Mouse (Mus musculus) myocyte (in vitro differentiated cells): ENCODE results near the gene Pdia6. TPM values are rescaled to one million over a fixed set of nuclear protein-coding genes. Genes with fewer than 3 reads are reported as not detected.

ENCODE experiments used
- H3K27me3 ChIP-seq: one replicate; pipeline ENCODE4 v1.6.1; 2011; ENCODE audit not compliant: control insufficient read depth, insufficient read depth, insufficient read length
- H3K36me3 ChIP-seq: one replicate; pipeline ENCODE4 v1.6.1; 2011; ENCODE audit not compliant: control insufficient read depth, insufficient read depth
- H3K4me2 ChIP-seq: one replicate; pipeline ENCODE4 v1.6.1; 2011; ENCODE audit warnings: low read depth, control low read depth
- H3K4me3 ChIP-seq: one replicate; pipeline ENCODE4 v1.5.1; 2011; ENCODE audit warnings: mild to moderate bottlenecking, control low read depth, moderate library complexity
- H3K79me2 ChIP-seq: one replicate; pipeline ENCODE4 v1.6.1; 2011; ENCODE audit not compliant: control insufficient read depth, insufficient read depth
- H3ac ChIP-seq: one replicate; pipeline ENCODE4 v1.6.1; 2011; ENCODE audit not compliant: control insufficient read depth, insufficient read length
- CEBPB ChIP-seq: IDR thresholded peaks from 2 replicates; pipeline ENCODE4 v1.6.1; 2011; ENCODE audit warnings: mild to moderate bottlenecking, moderate library complexity; ENCODE audit not compliant: poor library complexity, insufficient read depth, severe bottlenecking
- E2F4 ChIP-seq: IDR thresholded peaks from one replicate; pipeline ENCODE4 v1.6.1; 2011; ENCODE audit warnings: mild to moderate bottlenecking, control low read depth, moderate library complexity; ENCODE audit not compliant: insufficient read depth
- MAX ChIP-seq: IDR thresholded peaks from one replicate; pipeline ENCODE4 v1.6.1; 2011; ENCODE audit warnings: low read depth, mild to moderate bottlenecking, control low read depth
- MYOD1 ChIP-seq, 3 experiments: IDR thresholded peaks; one replicate each; pipeline ENCODE4 v1.6.1; 2011; ENCODE audit warnings: control low read depth in 2 of 3, low read depth in 2 of 3, mild to moderate bottlenecking in 2 of 3, moderate library complexity in 1 of 3; ENCODE audit not compliant: insufficient read length in 2 of 3, control insufficient read depth in 1 of 3
- MYOG ChIP-seq, 3 experiments: IDR thresholded peaks; one replicate each; pipeline ENCODE4 v1.6.1; 2011; ENCODE audit warnings: control low read depth in 2 of 3, low read depth in 2 of 3, mild to moderate bottlenecking in 2 of 3; ENCODE audit not compliant: insufficient read length in 2 of 3, control insufficient read depth in 1 of 3, insufficient read depth in 1 of 3
- POLR2A ChIP-seq: IDR thresholded peaks from one replicate; pipeline ENCODE4 v1.6.1; 2011; ENCODE audit warnings: low read depth, mild to moderate bottlenecking, control low read depth, moderate library complexity; ENCODE audit not compliant: insufficient read length
- POLR2AphosphoS2 ChIP-seq: IDR thresholded peaks from one replicate; pipeline ENCODE4 v1.6.1; 2011; ENCODE audit warnings: low read depth, control low read depth; ENCODE audit not compliant: insufficient read length
- REST ChIP-seq: IDR thresholded peaks from one replicate; pipeline ENCODE4 v1.6.1; 2011; ENCODE audit warnings: mild to moderate bottlenecking, control low read depth, moderate library complexity; ENCODE audit not compliant: insufficient read depth, insufficient read length
- SRF ChIP-seq: IDR thresholded peaks from one replicate; pipeline ENCODE4 v1.6.1; 2011; ENCODE audit warnings: low read depth; ENCODE audit not compliant: control insufficient read depth, insufficient read length
- TCF12 ChIP-seq: IDR thresholded peaks from one replicate; pipeline ENCODE4 v1.6.1; 2011; ENCODE audit warnings: mild to moderate bottlenecking, control low read depth; ENCODE audit not compliant: poor library complexity, insufficient read depth, severe bottlenecking
- TCF3 ChIP-seq: IDR thresholded peaks from one replicate; pipeline ENCODE4 v1.6.1; 2011; ENCODE audit warnings: low read depth, control low read depth; ENCODE audit not compliant: insufficient read length
- USF1 ChIP-seq: IDR thresholded peaks from one replicate; pipeline ENCODE4 v1.6.1; 2011; ENCODE audit warnings: low read depth, mild to moderate bottlenecking, control low read depth, moderate library complexity
- polyA plus RNA-seq: library from polyadenylated mRNA; unstranded; fragments of >200 nt; fragmentation: generic; extraction: Trizol; gene quantifications from one replicate; pipeline ENCODE4 v1.2.1, GENCODE M21; 2012; ENCODE audit warnings: missing spikeins

The Pdia6 gene
- polyA plus RNA-seq, 1 experiment: 135 TPM

DNA sequence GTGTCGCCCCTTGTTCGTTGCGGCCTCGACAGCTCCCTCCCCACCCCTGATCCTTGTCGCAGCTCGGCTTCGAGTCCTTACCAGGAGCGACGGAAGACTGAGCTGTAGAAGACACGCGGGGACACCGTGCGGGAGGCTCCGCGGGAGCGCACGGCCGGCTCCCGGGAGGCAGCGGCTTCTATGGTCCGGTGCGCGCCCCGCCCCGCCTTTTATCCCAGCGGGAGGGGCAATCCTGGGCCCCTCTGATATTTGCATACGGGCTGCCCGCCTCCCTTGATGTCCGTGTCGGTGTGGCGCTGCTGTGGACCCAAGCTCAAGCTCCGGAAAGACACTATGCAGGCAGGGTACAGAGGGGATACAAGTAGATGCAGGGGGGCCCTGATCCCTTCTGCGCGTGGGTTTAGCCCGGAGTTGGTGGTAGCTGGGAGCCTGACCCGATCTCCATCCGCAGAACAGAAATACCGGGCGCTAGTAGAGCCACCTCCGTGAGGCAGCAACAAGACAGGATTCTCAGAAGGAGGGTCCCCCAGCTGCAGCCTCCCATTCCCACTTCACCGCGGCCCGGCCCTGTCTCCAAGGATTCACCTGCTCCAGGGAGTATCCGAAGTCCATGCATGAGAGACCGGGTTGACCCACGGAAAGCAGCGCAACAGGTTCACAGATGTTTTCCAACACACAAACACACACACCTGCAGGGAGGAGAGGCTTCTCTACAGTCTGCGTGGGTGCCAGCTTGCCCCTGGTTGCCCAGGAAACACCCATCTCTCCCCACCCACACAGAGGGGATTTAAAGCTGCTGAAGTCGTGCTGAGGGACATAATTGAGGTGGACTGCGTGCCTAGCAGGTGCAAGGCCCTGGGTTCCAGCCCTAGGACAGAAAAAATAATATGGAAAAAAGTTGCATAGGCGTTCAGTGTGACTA lies 58.5 kb downstream of the Pdia6 start:
- Histone ChIP-seq H3K4me3 (no peak overlapping the region), H3K4me2 (peak overlapping the region; percentile 64), H3K27me3 (peaks cover 26% of the 10 kb centered on the region), H3K36me3 (no peaks in the 10 kb centered on the region), H3K79me2 (no peaks in the 10 kb centered on the region), H3ac (no peak overlapping the region)
- TF ChIP-seq MAX (no peak), POLR2A (peak; percentile 29)

DNA sequence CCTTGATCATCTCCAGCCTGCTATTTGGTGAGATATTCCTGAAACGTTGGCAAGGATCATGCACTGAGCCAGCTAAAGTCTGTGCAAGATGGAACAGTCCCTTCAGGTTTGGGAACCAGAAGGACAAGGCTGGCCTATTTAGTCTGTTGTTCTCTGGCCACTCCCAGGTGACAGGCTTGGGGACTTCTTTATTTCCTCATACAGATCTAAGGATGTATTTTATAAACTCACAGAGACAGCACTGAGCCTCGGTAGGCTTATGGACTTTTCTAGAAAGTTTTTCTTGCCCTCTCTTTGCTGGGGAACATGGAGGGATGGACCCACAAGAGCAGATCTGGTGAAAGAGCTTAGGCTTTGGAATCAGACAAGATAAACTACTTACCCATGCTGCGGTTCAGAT lies 62.9 kb downstream of the Pdia6 start, which contains the start of gene Atp6v1c2:
Atp6v1c2 (minus strand) TSS at position 101 of the 400 bp plus-strand sequence.
- H3ac ChIP-seq: no peak within 1 kb of the TSS
- H3K36me3 ChIP-seq: no peaks in the 10 kb centered on the region
- TF ChIP-seq TCF12 (no peak), SRF (no peak), E2F4 (no peak), USF1 (no peak), MYOG (IDR thresholded peaks at IDR 0.05; ENCODE audit: control insufficient read depth in 1 of 3, insufficient read depth in 1 of 3, insufficient read length in 2 of 3, low read depth in 2 of 3) (no peak), REST (no peak), TCF3 (no peak), MYOD1 (IDR thresholded peaks at IDR 0.05; ENCODE audit: control insufficient read depth in 1 of 3, insufficient read length in 2 of 3, low read depth in 2 of 3) (no peak), POLR2A (no peak), POLR2AphosphoS2 (no peak), MAX (no peak), CEBPB (no peak)
- H3K79me2 ChIP-seq: no peaks in the 10 kb centered on the region
- H3K4me2 ChIP-seq: no peak within 1 kb of the TSS
- no peak within 1 kb of the TSS for H3K4me3 ChIP-seq
- H3K27me3 ChIP-seq: peaks cover 13% of the 10 kb centered on the region

DNA sequence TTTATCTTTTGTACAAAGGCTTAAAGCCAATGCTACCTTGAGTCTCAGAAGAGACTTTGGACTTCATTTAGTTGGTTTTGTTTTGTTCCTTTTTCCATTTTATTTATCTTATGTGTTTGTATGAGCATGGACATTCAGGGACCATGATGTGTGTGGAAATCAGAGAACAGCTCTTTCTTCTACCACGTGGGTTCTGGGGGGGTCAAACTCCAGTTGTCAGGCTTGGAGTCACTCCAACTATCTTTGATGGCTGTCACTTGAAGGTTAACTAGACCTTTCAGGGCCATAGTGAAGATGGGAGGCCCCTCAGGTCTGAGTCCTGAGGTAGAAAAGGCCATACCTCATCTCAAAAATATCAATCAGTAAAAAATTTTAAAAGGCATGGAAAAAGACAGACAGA lies 67.1 kb downstream of the Pdia6 start:
- no peaks in the 10 kb centered on the region for H3K36me3 ChIP-seq
- no peaks in the 10 kb centered on the region for H3K79me2 ChIP-seq
- H3ac ChIP-seq: no peak overlapping the region
- TF ChIP-seq MYOD1 (IDR thresholded peaks at IDR 0.05; ENCODE audit: control insufficient read depth in 1 of 3, insufficient read length in 2 of 3, low read depth in 2 of 3): no peak
- TF ChIP-seq CEBPB: no peak
- no peak for TF ChIP-seq E2F4
- no peak for TF ChIP-seq USF1
- no peak for TF ChIP-seq SRF
- no peak for TF ChIP-seq POLR2A
- TF ChIP-seq TCF12: no peak
- no peak for TF ChIP-seq POLR2AphosphoS2
- no peak for TF ChIP-seq MYOG (IDR thresholded peaks at IDR 0.05; ENCODE audit: control insufficient read depth in 1 of 3, insufficient read depth in 1 of 3, insufficient read length in 2 of 3, low read depth in 2 of 3)
- no peak for TF ChIP-seq TCF3
- no peak for TF ChIP-seq REST
- TF ChIP-seq MAX: no peak
- H3K4me2 ChIP-seq: no peak overlapping the region
- no peaks in the 10 kb centered on the region for H3K27me3 ChIP-seq
- H3K4me3 ChIP-seq: no peak overlapping the region

Other genes starting within 250 kb of the Pdia6 start
- 1.7 TPM for gene Kcnf1, start 89.7 kb upstream of the Pdia6 start, polyA plus RNA-seq
- gene Atp6v1c2, start 62.8 kb downstream of the Pdia6 start, polyA plus RNA-seq: 7.2 TPM
- gene Nol10, start 81.9 kb downstream of the Pdia6 start, polyA plus RNA-seq: 13.2 TPM